Mouse (Mus musculus) c-Kit-positive CD71-positive TER-119-positive erythroid progenitor cells, embryonic 14.5 days (primary cell): Measurements from ENCODE around the gene Aaas.

Experiments
- DNase-seq: peaks from one replicate; pipeline ENCODE4 v3.0.0-alpha.2; 2013; ENCODE audit warnings: low spot score

Gene Aaas

DNA sequence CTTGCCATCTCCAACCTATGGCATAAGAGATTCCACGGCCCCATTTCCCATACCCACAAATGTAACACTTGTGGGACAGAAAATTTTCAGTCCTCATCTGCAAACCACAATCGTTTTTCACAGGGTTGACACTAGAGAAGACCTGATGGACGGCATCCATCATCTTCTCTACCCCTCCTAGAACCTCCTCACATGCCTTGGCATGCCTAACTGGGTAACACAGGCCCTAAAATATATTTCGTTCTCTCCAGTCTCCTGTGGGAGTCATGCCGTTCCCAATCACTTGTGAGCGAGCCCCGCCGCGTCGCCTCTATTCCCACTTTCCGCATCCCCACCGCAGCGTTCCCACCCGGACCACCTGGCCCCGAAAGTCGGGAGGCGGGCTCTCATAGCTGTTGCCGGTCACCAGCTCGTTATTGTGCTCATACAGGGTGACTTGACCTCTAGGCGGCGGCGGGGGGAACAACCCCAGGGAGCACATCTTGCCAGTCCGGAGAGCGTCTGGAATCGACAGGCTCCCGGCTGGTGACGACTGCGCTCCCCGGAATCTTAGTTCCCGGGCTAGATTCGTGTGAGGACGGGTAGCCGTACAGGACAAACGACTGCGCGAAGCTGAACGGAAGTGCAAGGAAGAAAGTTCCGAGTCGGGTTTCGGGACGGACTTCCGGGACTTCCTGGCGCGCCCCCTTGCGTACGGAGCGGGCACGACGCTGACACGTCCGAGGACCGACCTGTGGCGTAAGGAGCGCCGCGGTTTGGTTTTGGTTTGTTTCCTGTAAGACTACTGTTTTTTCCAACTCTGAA is at the start of gene Aaas:
Aaas (minus strand) TSS at position 634 of the 804 bp plus-strand sequence.
- peak; percentile 96 for DNase-seq

DNA sequence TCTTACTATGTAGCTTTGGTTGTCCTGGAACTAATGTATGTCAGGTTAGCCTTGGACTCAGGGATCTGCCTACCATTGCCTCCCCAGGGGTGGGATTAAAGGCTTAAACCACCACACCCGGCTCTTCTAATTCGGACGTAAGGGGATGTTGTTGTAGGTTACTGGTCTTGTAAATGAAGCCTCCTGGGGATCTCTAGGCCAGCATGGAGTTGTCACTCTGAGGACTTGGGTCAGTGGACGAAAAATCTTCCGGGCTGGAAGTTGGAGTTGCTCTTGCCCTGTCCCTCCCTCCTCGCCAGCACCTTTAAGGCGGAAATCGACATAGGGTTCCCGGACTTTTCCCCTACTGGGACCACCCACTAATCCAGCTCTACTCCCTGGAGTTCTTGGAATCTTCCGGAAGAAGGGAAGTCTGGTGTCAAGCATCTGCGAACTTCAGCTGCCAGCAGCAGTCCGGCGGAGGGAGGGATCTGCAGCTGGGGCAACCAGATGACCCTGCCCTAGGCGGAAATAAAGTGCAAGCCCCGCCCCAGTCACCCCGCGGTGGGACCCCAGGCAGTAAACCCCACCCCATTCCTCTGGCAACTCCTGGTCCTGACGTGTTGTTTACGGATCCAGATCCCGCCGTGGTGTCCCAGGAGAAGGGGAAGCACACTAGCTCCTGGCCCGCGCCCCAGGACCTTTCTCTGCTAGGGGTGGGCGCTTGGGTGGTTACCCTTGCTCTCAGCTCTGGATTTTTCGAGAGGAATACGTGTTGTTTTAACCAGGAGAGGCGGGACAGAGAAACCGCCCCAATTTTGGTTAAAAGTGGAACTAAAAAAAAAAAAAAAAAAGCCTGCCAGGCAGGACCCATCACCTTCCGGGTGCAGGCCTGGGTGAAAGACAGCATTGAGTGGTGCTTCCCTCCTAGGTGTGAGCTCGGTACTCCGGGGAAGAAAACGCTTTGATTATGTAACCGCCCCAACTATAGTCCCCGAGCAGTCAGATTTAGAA is 49.0 kb upstream of the Aaas start:
- DNase-seq: peak; percentile 52

DNA sequence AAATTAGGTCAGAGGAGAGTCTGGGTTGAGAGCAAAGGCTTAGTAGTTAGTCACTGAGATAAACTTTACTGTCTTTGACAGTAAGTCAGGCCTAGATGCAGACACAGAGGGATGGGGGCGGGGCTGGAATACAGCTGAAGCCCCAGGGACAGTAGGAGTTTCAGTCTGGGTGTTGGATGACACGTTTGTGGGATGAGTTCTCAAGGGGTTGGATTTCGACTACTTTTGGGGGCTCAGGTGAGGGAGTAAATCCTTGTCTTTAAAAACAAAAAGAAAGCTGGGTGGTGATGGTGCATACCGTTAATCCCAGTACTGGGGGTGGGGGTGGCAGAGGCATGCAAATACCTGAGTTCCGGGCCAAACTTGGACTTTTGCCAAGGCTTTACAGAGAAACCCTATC is 48.1 kb upstream of the Aaas start:
- DNase-seq: no peak

DNA sequence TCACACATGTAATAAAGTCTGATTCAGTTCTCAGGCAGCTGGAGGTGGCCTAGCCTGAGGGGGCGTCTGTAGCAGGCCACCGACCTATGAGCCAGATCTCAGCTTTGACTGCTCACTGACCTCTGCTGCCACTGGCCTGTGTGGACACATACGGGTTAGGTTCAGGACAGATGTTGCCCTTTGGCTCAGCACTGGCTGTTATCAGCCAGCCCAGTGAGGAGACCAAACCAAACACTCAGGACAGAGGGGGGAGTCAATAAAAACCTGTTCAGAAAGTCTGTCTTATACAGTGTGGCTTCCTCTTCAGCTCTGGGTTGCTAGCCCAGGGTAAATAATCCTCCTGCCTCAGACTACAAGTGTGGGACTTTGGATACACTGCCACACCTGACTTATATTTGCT is 44.5 kb upstream of the Aaas start:
- DNase-seq: no peak

DNA sequence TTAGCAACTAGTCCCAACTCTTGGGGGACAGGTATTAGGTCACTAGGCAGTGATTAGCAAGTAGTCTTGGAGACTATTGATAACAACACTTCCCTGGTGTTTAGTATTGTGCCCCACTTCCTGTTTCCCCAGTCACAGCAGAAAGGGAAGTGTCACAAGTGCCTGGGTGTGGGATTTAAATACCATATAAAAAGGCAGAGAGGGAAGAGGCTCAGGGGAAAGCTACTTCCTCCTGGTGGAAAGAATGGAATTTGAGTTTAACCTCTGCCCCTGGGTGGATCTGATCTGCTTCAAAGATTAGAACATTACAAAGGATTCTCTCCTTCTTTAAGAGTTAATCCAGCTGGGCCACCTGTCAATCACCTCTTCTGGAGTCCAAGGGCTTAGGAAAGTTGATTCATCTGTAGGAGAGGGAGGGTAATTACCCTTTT is 43.0 kb upstream of the Aaas start:
- no peak for DNase-seq

DNA sequence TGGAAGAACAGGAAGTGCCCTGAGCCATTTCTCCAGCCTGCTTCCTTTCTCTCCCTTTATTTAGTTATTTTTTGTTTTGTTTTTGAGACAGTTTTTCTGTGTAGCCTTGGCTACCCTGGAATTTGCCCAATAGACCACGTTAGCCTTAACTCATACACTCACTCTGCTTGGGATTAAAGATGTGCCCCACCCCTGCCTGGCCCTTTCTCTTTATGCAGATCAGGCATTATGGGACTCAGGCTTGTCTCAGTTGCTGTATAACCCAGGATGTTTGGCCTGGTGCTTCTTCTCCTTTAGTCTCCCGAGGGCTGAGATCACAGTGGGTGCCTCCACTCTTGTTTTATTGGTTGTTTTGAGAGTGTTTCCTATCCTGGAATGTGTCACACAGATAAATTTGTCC is 41.9 kb upstream of the Aaas start:
- DNase-seq: no peak

DNA sequence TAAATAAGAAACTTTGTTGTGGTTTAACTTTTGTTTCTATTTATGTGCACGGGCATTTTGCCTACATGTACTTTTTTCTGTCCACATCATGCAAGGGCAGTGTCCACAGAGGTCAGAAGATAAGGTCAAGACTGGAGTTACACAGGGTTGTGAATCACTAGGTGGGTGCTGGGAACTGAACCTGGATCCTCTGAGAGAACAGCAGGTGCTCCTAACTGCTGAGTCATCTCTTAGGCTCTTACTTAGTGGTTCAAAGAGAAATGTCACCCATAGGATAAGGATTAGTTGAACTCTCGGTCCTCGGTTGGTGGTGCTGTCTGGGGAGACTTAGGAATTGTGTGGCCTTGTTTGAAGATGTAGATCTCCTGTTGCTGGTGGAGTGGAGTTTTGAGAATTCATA is 38.4 kb upstream of the Aaas start:
- DNase-seq: no peak

DNA sequence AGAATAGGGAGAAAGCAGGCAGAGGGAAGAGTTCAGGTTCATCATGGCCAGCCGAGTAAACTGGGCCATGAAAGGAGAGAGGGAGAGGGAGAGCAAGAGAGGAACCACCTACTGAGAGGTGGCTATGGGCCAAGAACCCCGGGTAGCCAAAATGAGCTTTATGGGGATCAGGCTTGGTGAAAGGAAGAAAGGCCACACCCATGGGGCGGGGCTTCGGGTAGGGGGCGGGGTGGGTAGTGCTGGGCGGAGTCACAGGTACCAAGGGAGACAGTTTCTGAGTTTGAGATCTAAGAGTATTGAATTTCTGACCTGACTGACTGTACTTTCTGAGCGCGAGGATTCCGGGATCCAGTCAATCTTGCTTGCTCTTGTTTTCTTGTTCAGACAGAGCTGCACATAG is 36.1 kb upstream of the Aaas start:
- DNase-seq: no peak

DNA sequence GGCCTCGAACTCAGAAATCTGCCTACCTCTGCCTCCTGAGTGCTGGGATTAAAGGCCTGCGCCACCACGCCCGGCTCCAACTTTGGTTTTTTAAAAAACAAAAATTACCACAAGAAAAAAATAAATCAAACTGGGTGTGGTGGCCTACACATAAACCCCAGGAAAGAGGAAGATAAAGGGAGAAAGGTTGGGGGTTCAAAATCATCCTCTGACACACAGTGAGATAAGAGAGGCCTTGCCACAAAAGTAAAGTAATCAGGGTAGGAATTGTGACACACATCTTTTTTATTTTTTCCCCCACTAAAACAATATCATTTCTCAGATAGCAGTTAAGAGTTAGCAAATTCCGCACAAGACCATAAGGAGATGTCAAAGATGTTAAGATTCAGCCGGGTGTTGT is 33.1 kb upstream of the Aaas start:
- no peak for DNase-seq

DNA sequence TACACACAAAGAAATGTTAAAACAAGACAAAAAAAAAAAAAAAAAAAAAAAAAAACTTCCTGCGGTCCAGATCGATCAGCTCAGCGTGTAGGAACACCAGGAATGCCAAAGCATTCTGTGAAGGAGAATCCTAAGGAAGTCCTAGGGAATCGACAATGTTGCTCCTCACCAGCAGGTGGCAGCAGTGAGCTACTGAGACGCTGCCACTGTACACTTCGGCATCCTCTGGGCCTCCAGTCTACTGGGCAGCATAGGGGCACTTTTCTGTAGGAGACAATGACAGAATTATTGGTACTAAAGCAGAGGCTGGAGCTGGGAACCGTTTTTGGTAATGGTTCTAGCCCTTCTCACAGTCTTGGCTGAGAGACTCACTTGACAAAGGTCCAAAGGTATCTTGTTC is 31.0 kb upstream of the Aaas start:
- DNase-seq: peak; percentile 74

DNA sequence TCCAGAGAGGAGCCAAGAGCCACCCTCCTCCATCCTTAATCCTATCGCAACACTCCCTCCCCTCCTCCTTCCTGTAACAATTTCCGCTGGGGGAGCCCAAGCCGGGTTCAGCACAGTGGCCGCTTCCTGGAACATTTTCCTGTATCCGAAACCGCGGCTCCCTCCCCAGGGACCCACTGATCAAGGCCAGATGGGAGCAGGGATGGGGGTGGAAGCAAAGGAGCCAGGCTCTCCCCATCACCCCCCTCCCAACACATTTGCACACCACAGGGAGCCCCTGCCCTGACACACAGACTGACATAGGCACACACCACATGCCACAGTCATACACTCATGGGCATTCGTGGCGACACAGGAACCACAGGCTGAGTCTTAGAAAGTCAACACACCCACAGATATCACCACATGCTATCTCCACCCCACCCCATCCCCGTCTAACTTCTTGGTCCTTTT is 27.3 kb upstream of the Aaas start:
- no peak for DNase-seq

DNA sequence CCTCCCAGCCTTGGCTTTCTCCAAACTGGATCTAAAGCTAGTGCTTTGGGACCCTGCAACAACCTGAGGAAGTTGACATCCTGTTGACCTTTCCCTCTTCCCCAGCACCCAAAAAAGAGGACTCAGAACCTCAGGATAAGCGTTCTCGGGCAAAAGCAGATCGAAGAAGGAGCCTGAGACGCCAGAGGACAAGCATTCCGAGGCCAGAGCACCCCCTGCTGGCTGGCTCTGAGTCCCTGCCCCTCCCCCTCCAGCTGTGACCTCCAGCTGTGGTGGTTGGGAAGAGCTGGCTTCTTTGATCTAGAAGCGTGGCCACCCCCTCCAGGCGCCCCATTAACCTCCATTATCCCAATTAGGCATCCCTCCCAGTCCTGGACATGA is 26.6 kb upstream of the Aaas start:
- peak; percentile 86 for DNase-seq

DNA sequence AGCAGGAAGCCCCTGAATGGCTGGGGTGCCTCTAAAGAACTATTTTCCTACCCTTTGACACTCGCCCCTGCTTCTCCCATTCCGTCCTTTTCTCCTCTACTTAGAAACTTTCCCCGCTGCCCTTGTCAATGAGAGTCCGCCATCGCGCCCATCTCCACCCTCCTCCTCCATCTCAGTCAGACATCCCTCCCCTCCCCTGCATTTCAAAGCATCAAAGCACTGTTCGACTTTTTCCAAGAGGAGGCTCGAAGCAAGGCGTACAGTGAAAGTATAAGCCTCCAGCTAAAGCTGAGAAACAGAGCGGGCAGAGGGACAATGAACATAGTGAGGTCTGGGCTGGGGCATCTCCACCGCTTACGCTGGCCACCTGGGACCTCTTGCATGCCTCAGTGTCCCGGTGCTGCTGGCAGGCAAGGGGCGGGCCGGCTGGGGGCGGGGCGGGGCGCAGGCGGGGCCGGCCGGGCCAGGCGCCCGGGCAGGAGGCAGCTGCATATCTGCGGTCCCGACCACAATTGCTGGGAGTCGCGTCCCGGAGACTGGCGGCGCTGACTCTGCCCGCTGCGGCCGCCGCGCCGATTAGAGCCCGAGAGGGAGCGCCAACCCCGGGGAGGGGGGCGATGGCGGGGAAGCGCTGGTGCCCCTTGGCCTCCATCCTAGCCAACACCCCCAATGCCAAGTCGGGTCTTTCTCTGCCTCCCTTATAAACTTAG is 26.0 kb upstream of the Aaas start:
- DNase-seq: no peak

DNA sequence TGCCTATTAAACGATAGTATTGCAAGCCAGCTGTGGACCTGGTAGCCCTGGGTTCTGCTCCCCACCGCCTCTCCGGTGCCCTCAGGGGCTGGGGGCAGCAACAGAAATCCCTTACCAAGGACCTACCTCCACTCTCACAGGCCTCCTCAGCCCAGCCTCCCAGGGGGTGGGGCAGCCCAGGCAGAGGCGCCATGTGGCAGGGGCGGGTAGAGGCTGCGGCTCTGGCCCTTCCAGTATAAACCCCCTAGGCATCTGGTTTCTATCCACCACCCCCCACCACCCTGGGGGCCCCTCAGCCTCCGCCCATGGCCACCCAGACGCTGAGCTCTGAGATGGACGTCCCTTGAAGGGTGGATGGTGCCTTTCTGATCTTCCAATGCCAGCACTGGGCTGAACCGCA is 20.2 kb upstream of the Aaas start:
- no peak for DNase-seq

DNA sequence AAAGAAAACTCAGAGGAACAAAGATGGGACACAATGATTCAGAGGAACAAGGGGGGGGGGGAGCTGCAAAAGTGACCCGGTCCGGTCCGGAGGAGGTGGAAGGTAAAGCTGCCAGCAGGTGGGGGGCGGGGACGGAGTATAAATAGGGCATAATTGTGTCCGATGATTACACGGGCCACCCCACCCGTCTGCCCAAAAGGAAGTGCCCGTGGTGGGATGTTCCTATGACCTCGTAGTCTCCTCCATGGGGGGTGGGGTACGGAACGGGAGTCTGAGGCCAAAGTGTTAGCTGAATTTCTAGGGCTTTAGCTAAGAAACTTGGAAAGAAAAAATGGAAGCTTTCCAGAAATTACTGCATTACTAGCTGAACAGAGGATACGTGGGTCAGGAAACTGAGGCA is 19.4 kb upstream of the Aaas start:
- no peak for DNase-seq

DNA sequence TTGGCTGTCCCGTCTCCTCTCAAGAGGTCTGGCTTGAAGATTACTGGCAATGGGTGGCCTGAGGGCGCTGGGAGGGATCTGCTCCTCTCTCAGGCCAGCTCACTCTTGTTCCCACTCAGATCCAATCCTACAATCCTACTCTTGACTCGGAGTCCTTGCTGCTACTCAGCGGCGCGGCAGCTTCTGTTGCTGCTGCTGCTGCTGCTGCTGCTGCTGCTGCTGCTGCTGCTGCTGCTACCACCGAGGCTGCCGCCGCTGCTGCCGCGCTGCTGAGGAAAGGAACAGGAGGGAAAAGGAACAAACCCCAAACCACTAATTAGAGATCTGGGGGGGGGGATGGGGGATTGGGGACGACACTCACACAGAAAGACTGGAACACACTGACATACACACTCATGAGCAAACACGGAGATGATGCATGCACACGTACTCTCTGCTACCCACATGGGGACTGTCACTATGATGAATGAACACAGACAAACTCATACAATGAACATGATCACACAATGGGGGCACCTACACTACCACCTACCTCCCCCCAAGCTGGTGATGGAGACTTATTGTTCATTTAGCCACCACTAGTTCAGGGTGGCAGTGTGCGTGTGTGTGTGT is 16.3 kb upstream of the Aaas start, which contains the start of gene Sp7:
Sp7 (minus strand) TSS at position 450 of the 612 bp plus-strand sequence.
- no peak for DNase-seq

DNA sequence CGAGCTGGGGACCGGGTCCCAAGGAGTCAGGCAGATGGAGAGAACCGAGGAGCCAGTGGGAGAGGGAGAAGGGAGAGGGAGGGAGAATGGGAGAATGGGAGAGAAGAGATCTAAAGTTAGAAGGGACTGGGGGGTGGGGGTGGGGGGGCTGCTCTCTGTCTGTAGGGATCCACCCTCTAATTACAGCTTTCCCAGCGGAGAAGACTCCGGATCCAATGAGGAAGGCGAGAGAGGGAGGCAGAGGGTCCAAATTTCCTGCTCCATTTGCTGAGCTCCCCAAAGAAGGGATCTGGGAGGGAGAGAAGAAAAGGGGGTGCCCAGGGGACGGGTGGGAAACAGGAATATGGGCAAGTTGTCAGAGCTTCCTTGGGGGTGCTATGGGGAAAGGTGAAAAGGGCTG is 15.7 kb upstream of the Aaas start:
- DNase-seq: no peak

DNA sequence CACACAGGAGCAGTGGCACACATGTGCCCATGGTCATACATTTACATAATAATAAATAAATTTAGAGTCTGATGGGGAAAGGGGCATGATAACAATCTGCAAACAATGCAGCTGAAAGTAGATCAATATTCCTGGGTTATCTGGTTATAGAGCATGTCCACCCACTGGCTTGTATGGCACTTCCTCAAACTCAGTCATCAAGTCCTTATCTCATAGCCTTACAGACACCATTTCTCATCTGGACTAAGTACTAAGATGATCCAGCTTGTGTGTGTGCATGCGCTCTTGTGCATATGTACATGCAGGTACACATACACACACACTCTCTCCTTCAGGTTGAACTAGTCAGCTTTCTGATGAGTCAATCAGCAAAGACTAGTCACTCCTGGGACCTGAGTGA is 14.1 kb upstream of the Aaas start:
- DNase-seq: no peak

DNA sequence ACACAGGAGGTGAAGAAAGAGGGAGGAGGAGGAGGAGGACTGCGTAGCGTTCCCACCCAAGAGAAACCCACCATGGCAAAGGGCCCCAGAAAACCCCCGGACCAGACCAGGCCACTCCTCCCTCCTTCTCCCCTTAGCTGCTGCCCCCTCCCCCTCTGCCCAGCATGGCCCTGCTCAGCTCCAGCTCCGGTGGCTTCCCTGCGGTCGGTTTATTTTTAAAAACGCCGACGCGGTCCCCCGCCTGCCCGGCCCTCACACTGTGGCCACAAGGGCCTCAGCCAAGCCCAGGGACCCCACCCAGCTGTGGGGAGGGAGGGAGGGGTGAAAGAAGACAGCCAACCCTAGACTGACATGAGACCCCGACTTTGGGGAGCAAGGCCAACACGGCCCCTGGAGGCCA is 12.1 kb upstream of the Aaas start:
- DNase-seq: no peak

DNA sequence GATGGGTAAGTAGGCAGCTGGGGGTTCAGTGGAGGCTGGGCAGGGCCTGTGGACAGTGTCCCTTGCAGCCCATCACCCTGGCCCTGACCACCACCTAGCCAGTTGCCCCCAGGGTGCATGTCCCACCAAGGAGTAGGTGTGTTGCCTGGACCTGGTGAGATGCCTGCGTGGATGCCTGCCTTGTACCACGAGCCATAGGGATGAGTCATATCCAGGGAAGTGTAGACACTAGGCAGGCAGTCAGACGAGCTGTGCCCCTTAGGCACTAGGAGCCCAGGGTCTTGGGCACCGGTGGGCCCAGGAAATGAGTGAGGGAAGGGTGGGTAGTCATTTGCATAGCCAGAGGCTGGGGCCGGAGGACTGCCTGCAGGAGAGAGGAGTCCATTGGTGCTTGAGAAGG is 8.3 kb upstream of the Aaas start:
- DNase-seq: no peak

DNA sequence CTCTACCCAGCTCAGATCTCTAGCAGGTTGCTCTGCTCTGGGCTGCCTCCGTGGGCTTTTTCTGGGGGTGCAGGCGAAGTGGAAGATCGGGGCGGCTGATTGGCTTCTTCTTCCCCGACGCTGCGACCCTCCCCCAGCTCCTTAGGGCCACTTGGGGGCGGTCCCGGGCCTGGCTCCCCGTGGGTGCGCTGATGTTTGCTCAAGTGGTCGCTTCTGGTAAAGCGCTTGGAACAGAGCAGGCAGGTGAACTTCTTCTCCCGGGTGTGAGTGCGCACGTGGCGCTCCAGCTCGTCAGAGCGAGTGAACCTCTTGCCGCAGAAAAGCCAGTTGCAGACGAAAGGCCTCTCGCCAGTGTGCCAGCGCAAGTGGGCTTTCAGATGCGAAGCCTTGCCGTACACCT is 7.6 kb upstream of the Aaas start:
- DNase-seq: no peak
